Mouse (Mus musculus) limb, embryonic 14.5 days (tissue): ENCODE data around the gene Dpp9. TPM values are rescaled to one million over a fixed set of nuclear protein-coding genes. Genes with fewer than 3 reads are reported as not detected.

Experiments used
- ATAC-seq: fragments of 200-750 bp; cut with Nextera tagmentation; 2 replicates; pipeline ENCODE4 v1.8.0; 2017; ENCODE audit warnings: low read depth, moderate number of reproducible peaks, moderate TSS enrichment; ENCODE audit not compliant: low FRiP score
- DNase-seq: peaks from one replicate; pipeline ENCODE4 v3.0.0-alpha.2; 2015; ENCODE audit warnings: low spot score
- H3K27ac ChIP-seq: fragments of 300-500 bp; sonication (generic); replicated peaks from 2 replicates; pipeline ENCODE4 v1.5.1; 2014; ENCODE audit warnings: low read depth, mild to moderate bottlenecking, low read length, moderate library complexity, mixed read lengths
- H3K27me3 ChIP-seq: fragments of 300-500 bp; sonication (generic); 2 replicates; pipeline ENCODE4 v1.6.1; 2014; ENCODE audit warnings: low read length, mixed read lengths; ENCODE audit not compliant: control insufficient read depth, insufficient read depth
- H3K36me3 ChIP-seq: fragments of 300-500 bp; sonication (generic); 2 replicates; pipeline ENCODE4 v1.6.1; 2014; ENCODE audit warnings: mild to moderate bottlenecking, low read length, moderate library complexity, mixed read lengths; ENCODE audit not compliant: control insufficient read depth, insufficient read depth
- H3K4me1 ChIP-seq: fragments of 300-500 bp; sonication (generic); 2 replicates; pipeline ENCODE4 v1.6.1; 2014; ENCODE audit warnings: antibody characterized with exemption, low read length, mixed read lengths; ENCODE audit not compliant: control insufficient read depth, insufficient read depth
- H3K4me2 ChIP-seq: fragments of 300-500 bp; sonication (generic); replicated peaks from 2 replicates; pipeline ENCODE4 v1.6.1; 2014; ENCODE audit warnings: low read depth, mild to moderate bottlenecking, low read length, moderate library complexity; ENCODE audit not compliant: severe bottlenecking
- H3K4me3 ChIP-seq: fragments of 300-500 bp; sonication (generic); replicated peaks from 2 replicates; pipeline ENCODE4 v1.5.1; 2014; ENCODE audit warnings: low read length
- H3K9ac ChIP-seq: fragments of 300-500 bp; sonication (generic); 2 replicates; pipeline ENCODE4 v1.6.1; 2014; ENCODE audit warnings: mild to moderate bottlenecking, low read depth, low read length, moderate library complexity; ENCODE audit not compliant: severe bottlenecking
- H3K9me3 ChIP-seq: fragments of 300-500 bp; sonication (generic); 2 replicates; pipeline ENCODE4 v1.6.1; 2016; ENCODE audit warnings: low read length; ENCODE audit not compliant: control insufficient read depth
- POLR2A ChIP-seq: fragments of 200-500 bp; IDR thresholded peaks from 2 replicates; pipeline ENCODE4 v1.8.0; 2012; ENCODE audit warnings: inconsistent platforms, mild to moderate bottlenecking, moderate library complexity, borderline replicate concordance; ENCODE audit not compliant: insufficient read depth, insufficient read length; ENCODE audit errors: extremely low read depth
- WGBS: fragments of 180-500 bp; shearing (Covaris S2); extraction: QIAGEN DNeasy Blood & Tissue Kit; methylation state at CpG from one replicate; pipeline ENCODE4 v1.1.7; 2014; 5-methylcytosine and 5-hydroxymethylcytosine counted together
- microRNA counts: library from miRNA; unstranded; fragments of <30 nt; microRNA quantifications from one replicate; lab custom pipeline; 2016
- microRNA-seq: library from miRNA; unstranded; fragments of <30 nt; microRNA quantifications from one replicate; pipeline ENCODE4, GENCODE M21; 2016
- polyA plus RNA-seq, 2 experiments: library from polyadenylated mRNA; depleted of rRNA in 1 of 2; stranded (reverse) in 1 of 2; unstranded in 1 of 2; fragments of >200 nt; fragmentation: Nextera tagmentation in 1 of 2; extraction: Ambion mirVana in 1 of 2; gene quantifications; 2 replicates each; pipeline versions ENCODE4 v1.2.1 to v1.2.3; 2012 to 2014

The Dpp9 gene
- polyA plus RNA-seq, 2 experiments = 33.9 to 54.3 TPM

DNA sequence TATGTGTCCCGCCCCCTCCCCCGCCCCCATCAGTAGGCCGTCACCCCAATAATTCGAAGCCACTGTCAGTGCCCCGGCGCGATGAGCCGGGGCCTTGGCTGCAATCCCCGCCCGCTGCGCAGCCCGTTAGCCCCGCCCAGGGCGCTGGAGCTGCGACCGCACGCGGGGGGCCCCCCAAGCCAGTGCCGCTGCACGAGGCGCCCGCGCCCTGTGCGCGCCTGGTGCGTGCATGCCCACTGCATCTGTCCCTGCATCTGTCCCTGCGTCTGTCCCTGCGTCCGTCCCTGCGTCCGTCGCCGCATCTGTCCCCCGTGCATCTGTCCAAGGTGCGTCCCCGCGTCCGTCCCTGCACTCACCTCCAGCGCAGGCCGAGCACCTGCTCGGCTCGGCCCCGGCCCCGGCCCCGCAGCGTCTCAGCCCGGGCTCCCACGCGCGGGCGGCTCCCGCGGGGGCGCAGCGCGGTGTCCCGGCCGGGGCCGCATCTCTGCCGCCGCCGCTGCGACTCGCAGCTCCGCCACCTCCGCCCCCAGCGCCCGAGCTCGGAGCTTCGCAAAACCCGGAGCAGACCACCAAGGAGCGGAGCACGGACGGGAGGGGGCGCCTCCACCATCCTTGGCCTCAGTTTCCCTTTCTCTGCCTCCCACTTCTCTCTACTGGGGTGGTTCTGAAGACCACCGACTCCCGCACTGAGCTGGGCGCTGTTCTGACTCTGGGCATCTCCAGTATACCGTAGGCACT is 78.7 kb downstream of the Dpp9 start, which contains the start of gene Sema6b:
Gene Sema6b, minus strand, starts transcription at position 486 of the 738 bp plus-strand sequence.
- H3K27me3 ChIP-seq = peaks cover 52% of the 10 kb centered on the region
- no peak within 1 kb of the TSS for H3K27ac ChIP-seq
- no peaks in the 10 kb centered on the region for H3K36me3 ChIP-seq
- 2% methylated on average over 58 of the region's 79 CpGs for WGBS
- no peak for DNase-seq
- H3K9ac ChIP-seq = peak within 1 kb of the TSS; percentile 66
- TF ChIP-seq POLR2A = no peak
- no peaks in the 10 kb centered on the region for H3K9me3 ChIP-seq
- peak; percentile 39 for ATAC-seq
- peaks cover 13% of the 10 kb centered on the region; the same call in 1 of the 2 replicates for H3K4me1 ChIP-seq
- peak within 1 kb of the TSS; percentile 72 for H3K4me3 ChIP-seq
- peak within 1 kb of the TSS; percentile 98 for H3K4me2 ChIP-seq

DNA sequence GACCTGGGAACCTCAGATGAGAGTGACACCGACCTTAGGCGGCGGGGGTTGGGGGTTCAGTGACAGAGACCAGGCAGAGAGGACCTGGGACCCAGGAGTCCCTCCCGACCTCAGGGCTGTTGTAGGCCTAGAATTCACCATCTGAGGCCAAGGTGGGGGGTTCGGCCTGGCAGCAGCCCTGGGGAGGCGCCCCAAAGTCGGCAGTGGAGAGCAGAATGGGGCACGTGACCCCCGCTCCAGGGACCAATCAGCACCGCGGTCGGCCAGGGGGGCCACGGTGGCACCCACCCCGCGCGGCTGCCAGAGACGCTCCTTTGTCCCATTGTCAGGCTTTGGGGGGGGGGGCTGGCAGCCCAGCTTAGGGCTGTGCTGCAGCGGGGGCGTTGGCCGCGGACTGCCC is 79.3 kb downstream of the Dpp9 start:
- peaks cover 52% of the 10 kb centered on the region for H3K27me3 ChIP-seq
- H3K4me1 ChIP-seq = peaks cover 15% of the 10 kb centered on the region; the same call in 1 of the 2 replicates
- no peaks in the 10 kb centered on the region for H3K36me3 ChIP-seq
- no peak for TF ChIP-seq POLR2A
- no peak for ATAC-seq
- H3K27ac ChIP-seq = no peak overlapping the region
- peak overlapping the region; percentile 66 for H3K9ac ChIP-seq
- 6% methylated on average over 8 of the region's 21 CpGs for WGBS
- no peaks in the 10 kb centered on the region for H3K9me3 ChIP-seq
- DNase-seq = no peak
- H3K4me2 ChIP-seq = peak overlapping the region; percentile 98
- peak overlapping the region; percentile 72 for H3K4me3 ChIP-seq

DNA sequence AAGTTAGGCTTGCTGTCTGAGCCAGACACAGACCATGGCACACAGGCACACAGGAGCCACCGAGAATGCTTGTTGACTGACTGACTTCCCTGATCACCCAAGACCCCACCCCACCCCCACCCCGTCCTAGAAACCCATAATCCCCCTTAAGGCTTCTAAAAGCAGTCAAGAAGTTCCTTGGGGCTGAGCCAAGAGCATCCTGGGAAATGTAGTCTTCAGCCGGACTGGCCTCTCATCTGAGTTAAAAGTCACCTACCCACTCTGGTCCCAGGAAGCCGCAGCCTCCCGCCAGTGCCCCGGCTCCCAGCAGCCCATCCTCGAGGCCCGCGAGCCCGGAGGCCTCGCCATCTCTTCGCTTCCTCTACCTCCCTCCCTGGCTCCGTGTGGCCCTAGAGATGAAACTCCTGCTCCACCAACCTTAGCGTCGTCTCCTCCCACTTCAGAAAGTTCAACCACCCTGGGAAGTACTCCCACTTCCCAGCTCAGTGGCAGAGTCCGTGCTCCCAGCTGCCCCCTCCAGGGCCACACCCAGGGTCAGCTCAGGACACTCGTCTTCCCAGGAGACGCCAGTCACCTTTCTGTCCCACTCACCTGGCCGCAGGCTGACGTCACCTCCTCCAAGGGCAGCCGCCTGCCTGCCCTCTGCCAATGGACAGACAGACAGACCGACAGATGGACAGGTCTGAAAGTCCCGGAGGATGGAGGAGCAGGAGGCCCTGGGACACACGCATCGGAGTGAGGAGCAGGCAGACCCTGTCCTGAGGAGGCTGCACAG is 80.7 kb downstream of the Dpp9 start:
- no peak overlapping the region for H3K9ac ChIP-seq
- no peaks in the 10 kb centered on the region for H3K9me3 ChIP-seq
- no peak for TF ChIP-seq POLR2A
- peaks cover 51% of the 10 kb centered on the region for H3K27me3 ChIP-seq
- peak overlapping the region; percentile 18 for H3K4me2 ChIP-seq
- 15% methylated on average over 25 of the region's 25 CpGs for WGBS
- no peak overlapping the region for H3K4me3 ChIP-seq
- H3K27ac ChIP-seq = no peak overlapping the region
- peaks cover 21% of the 10 kb centered on the region; the same call in 1 of the 2 replicates for H3K4me1 ChIP-seq
- no peak for DNase-seq
- no peaks in the 10 kb centered on the region for H3K36me3 ChIP-seq
- no peak for ATAC-seq

MicroRNAs encoded within 50 kb of the gene (microRNA counts, 519-probe panel; counts per million panel counts)
- 2,093 counts per million, percentile 30 among the panel's probes with 10 or more counts for microRNA mmu-miR-7b (lab: Ali Mortazavi, UCI)

Small RNA genes within 50 kb of the gene (microRNA-seq; reads per million reads assigned to microRNA genes)
- gene Gm44397 (not detected), gene Mir7b (1.8 reads per million)

Other genes with a start within 250 kb of the Dpp9 start
- gene Shd, start 248.4 kb downstream of the Dpp9 start, polyA plus RNA-seq (2012; rRNA removed) = 58.0 and 77.5 TPM in 2 replicates
- 25.8 and 33.7 TPM in 2 replicates for gene Shd, start 248.4 kb downstream of the Dpp9 start, polyA plus RNA-seq (2014; fragmentation: Nextera tagmentation; extraction: Ambion mirVana)
- 27.5 and 29.4 TPM in 2 replicates for gene Fsd1, start 232.4 kb downstream of the Dpp9 start, polyA plus RNA-seq (2012; rRNA removed)
- 14.2 and 18.7 TPM in 2 replicates for gene Fsd1, start 232.4 kb downstream of the Dpp9 start, polyA plus RNA-seq (2014; fragmentation: Nextera tagmentation; extraction: Ambion mirVana)
- 14.7 TPM in 2 replicates for gene Stap2, start 213.3 kb downstream of the Dpp9 start, polyA plus RNA-seq (2012; rRNA removed)
- 14.4 and 18.7 TPM in 2 replicates for gene Stap2, start 213.3 kb downstream of the Dpp9 start, polyA plus RNA-seq (2014; fragmentation: Nextera tagmentation; extraction: Ambion mirVana)
- 118 and 148 TPM in 2 replicates for gene Mpnd, start 213.2 kb downstream of the Dpp9 start, polyA plus RNA-seq (2012; rRNA removed)
- gene Mpnd, start 213.2 kb downstream of the Dpp9 start, polyA plus RNA-seq (2014; fragmentation: Nextera tagmentation; extraction: Ambion mirVana) = 101 and 114 TPM in 2 replicates
- gene Sh3gl1, start 182.3 kb downstream of the Dpp9 start, polyA plus RNA-seq (2012; rRNA removed) = 176 and 194 TPM in 2 replicates
- gene Sh3gl1, start 182.3 kb downstream of the Dpp9 start, polyA plus RNA-seq (2014; fragmentation: Nextera tagmentation; extraction: Ambion mirVana) = 166 and 178 TPM in 2 replicates
- 22.8 and 25.1 TPM in 2 replicates for gene Chaf1a, start 178.5 kb downstream of the Dpp9 start, polyA plus RNA-seq (2012; rRNA removed)
- gene Chaf1a, start 178.5 kb downstream of the Dpp9 start, polyA plus RNA-seq (2014; fragmentation: Nextera tagmentation; extraction: Ambion mirVana) = 18.4 and 19.3 TPM in 2 replicates
- 61.9 and 82.9 TPM in 2 replicates for gene Ubxn6, start 143.9 kb downstream of the Dpp9 start, polyA plus RNA-seq (2012; rRNA removed)
- gene Ubxn6, start 143.9 kb downstream of the Dpp9 start, polyA plus RNA-seq (2014; fragmentation: Nextera tagmentation; extraction: Ambion mirVana) = 36.4 and 43.1 TPM in 2 replicates
- gene Hdgfl2, start 139.3 kb downstream of the Dpp9 start, polyA plus RNA-seq (2012; rRNA removed) = 82.3 and 118 TPM in 2 replicates
- gene Hdgfl2, start 139.3 kb downstream of the Dpp9 start, polyA plus RNA-seq (2014; fragmentation: Nextera tagmentation; extraction: Ambion mirVana) = 84.9 and 104 TPM in 2 replicates
- gene Plin4, start 109.1 kb downstream of the Dpp9 start, polyA plus RNA-seq (2012; rRNA removed) = 0.04 and 0.09 TPM in 2 replicates
- 0.07 and 0.11 TPM in 2 replicates for gene Plin4, start 109.1 kb downstream of the Dpp9 start, polyA plus RNA-seq (2014; fragmentation: Nextera tagmentation; extraction: Ambion mirVana)
- not detected in 2 replicates for gene Plin5, start 101.3 kb downstream of the Dpp9 start, polyA plus RNA-seq (2012; rRNA removed)
- 0.10 and 0.17 TPM in 2 replicates for gene Plin5, start 101.3 kb downstream of the Dpp9 start, polyA plus RNA-seq (2014; fragmentation: Nextera tagmentation; extraction: Ambion mirVana)
- 0.27 and 0.29 TPM in 2 replicates for gene Lrg1, start 96.9 kb downstream of the Dpp9 start, polyA plus RNA-seq (2012; rRNA removed)
- gene Lrg1, start 96.9 kb downstream of the Dpp9 start, polyA plus RNA-seq (2014; fragmentation: Nextera tagmentation; extraction: Ambion mirVana) = 0.43 and 0.51 TPM in 2 replicates
- 10.5 and 13.4 TPM in 2 replicates for gene Sema6b, start 78.6 kb downstream of the Dpp9 start, polyA plus RNA-seq (2012; rRNA removed)
- 3.1 and 3.8 TPM in 2 replicates for gene Sema6b, start 78.6 kb downstream of the Dpp9 start, polyA plus RNA-seq (2014; fragmentation: Nextera tagmentation; extraction: Ambion mirVana)
- gene Tnfaip8l1, start 56.4 kb downstream of the Dpp9 start, polyA plus RNA-seq (2012; rRNA removed) = 9.3 and 10.3 TPM in 2 replicates
- gene Tnfaip8l1, start 56.4 kb downstream of the Dpp9 start, polyA plus RNA-seq (2014; fragmentation: Nextera tagmentation; extraction: Ambion mirVana) = 11.6 and 11.7 TPM in 2 replicates
- gene Mydgf, start 35.0 kb downstream of the Dpp9 start, polyA plus RNA-seq (2012; rRNA removed) = 83.2 and 93.7 TPM in 2 replicates
- 99.7 and 101 TPM in 2 replicates for gene Mydgf, start 35.0 kb downstream of the Dpp9 start, polyA plus RNA-seq (2014; fragmentation: Nextera tagmentation; extraction: Ambion mirVana)
- gene Fem1a, start 37.9 kb upstream of the Dpp9 start, polyA plus RNA-seq (2012; rRNA removed) = 14.5 and 18.4 TPM in 2 replicates
- gene Fem1a, start 37.9 kb upstream of the Dpp9 start, polyA plus RNA-seq (2014; fragmentation: Nextera tagmentation; extraction: Ambion mirVana) = 16.0 and 17.4 TPM in 2 replicates
- gene Ticam1, start 57.9 kb upstream of the Dpp9 start, polyA plus RNA-seq (2012; rRNA removed) = 12.5 and 16.5 TPM in 2 replicates
- gene Ticam1, start 57.9 kb upstream of the Dpp9 start, polyA plus RNA-seq (2014; fragmentation: Nextera tagmentation; extraction: Ambion mirVana) = 8.2 and 8.7 TPM in 2 replicates
- 41.0 and 44.1 TPM in 2 replicates for gene Plin3, start 74.0 kb upstream of the Dpp9 start, polyA plus RNA-seq (2012; rRNA removed)
- gene Plin3, start 74.0 kb upstream of the Dpp9 start, polyA plus RNA-seq (2014; fragmentation: Nextera tagmentation; extraction: Ambion mirVana) = 90.1 and 90.3 TPM in 2 replicates
- gene Arrdc5, start 81.4 kb upstream of the Dpp9 start, polyA plus RNA-seq (2012; rRNA removed) = not detected in 2 replicates
- not detected in 2 replicates for gene Arrdc5, start 81.4 kb upstream of the Dpp9 start, polyA plus RNA-seq (2014; fragmentation: Nextera tagmentation; extraction: Ambion mirVana)
- gene Uhrf1, start 84.4 kb upstream of the Dpp9 start, polyA plus RNA-seq (2012; rRNA removed) = 105 and 116 TPM in 2 replicates
- 89.0 and 93.9 TPM in 2 replicates for gene Uhrf1, start 84.4 kb upstream of the Dpp9 start, polyA plus RNA-seq (2014; fragmentation: Nextera tagmentation; extraction: Ambion mirVana)
- 36.4 and 47.3 TPM in 2 replicates for gene Kdm4b, start 107.2 kb upstream of the Dpp9 start, polyA plus RNA-seq (2012; rRNA removed)
- 36.0 and 37.0 TPM in 2 replicates for gene Kdm4b, start 107.2 kb upstream of the Dpp9 start, polyA plus RNA-seq (2014; fragmentation: Nextera tagmentation; extraction: Ambion mirVana)